Mouse (Mus musculus): ENCODE data around the gene Psmg4.

The Psmg4 gene

GRCm38 (mm10) chr13:34148767-34149392 lies 13.9 kb upstream of the Psmg4 start:
- peak; percentile 72 for DNase-seq

GRCm38 (mm10) chr13:34149463-34150176 lies 13.1 kb upstream of the Psmg4 start:
- no peak for DNase-seq

- no peak for DNase-seq
Measured at GRCm38 (mm10) chr13:34150271-34151027, 12.3 kb upstream of the Psmg4 start.

- no peak for DNase-seq
Measured at GRCm38 (mm10) chr13:34151425-34151824, 11.3 kb upstream of the Psmg4 start.

GRCm38 (mm10) chr13:34152695-34153094 lies 10.1 kb upstream of the Psmg4 start:
- no peak for DNase-seq

- DNase-seq = no peak
Measured at GRCm38 (mm10) chr13:34153254-34154011, 9.3 kb upstream of the Psmg4 start.

GRCm38 (mm10) chr13:34154217-34154930 lies 8.4 kb upstream of the Psmg4 start:
- DNase-seq = peak; percentile 90

GRCm38 (mm10) chr13:34154931-34155272 lies 7.9 kb upstream of the Psmg4 start:
- DNase-seq = peak; percentile 89

GRCm38 (mm10) chr13:34156133-34156839 lies 6.5 kb upstream of the Psmg4 start:
- no peak for DNase-seq

- no peak for DNase-seq
Measured at GRCm38 (mm10) chr13:34156840-34157185, 6.0 kb upstream of the Psmg4 start.

- no peak for DNase-seq
Measured at GRCm38 (mm10) chr13:34157596-34158157, 5.1 kb upstream of the Psmg4 start.

GRCm38 (mm10) chr13:34159926-34160325 lies 2.8 kb upstream of the Psmg4 start:
- DNase-seq = no peak

- DNase-seq = no peak
Measured at GRCm38 (mm10) chr13:34163304-34163975, 676 bp downstream of the Psmg4 start.

- no peak for DNase-seq
Measured at GRCm38 (mm10) chr13:34174025-34174424, 11.3 kb downstream of the Psmg4 start.

GRCm38 (mm10) chr13:34181624-34182023 lies 18.9 kb downstream of the Psmg4 start:
- DNase-seq = no peak

GRCm38 (mm10) chr13:34185371-34185770 lies 22.6 kb downstream of the Psmg4 start:
- no peak for DNase-seq

GRCm38 (mm10) chr13:34187571-34187970 lies 24.8 kb downstream of the Psmg4 start:
- peak; percentile 87 for DNase-seq

- peak; percentile 30 for DNase-seq
Measured at GRCm38 (mm10) chr13:34192414-34193191, 29.8 kb downstream of the Psmg4 start.

GRCm38 (mm10) chr13:34193384-34193783 lies 30.6 kb downstream of the Psmg4 start:
- no peak for DNase-seq

GRCm38 (mm10) chr13:34195676-34196075 lies 32.9 kb downstream of the Psmg4 start:
- DNase-seq = no peak

All from lung, postnatal 36 days (tissue).